Mouse (Mus musculus) adrenal gland, adult 10 weeks (tissue): Measurements from ENCODE around the gene Arhgap18. TPM values are rescaled to one million over a fixed set of nuclear protein-coding genes. Genes with fewer than 3 reads are reported as not detected.

Experiments used
- polyA plus RNA-seq: library from polyadenylated mRNA; stranded (reverse); fragments of 350-450 nt; fragmentation: Illumina TruSeq; extraction: RNeasy Lipid Tissue Mini Kit (QIAGEN cat#74804); gene quantifications from one replicate; pipeline ENCODE4 v1.2.3, GENCODE M21; 2014; ENCODE audit warnings: low read depth, low replicate concordance

Arhgap18 gene
- 172 TPM for polyA plus RNA-seq

GRCm38 (mm10) chr10:26752929-26753567 is at the start of gene Arhgap18:
TSS of gene Arhgap18 (plus strand) at chr10:26753421.

